Mouse (Mus musculus) midbrain, embryonic 12.5 days (tissue): ENCODE results near the gene Olfr418. TPM values are rescaled to one million over a fixed set of nuclear protein-coding genes. Genes with fewer than 3 reads are reported as not detected.
"Not testable (repeated sequence)": the region's sequence is repeated elsewhere in the genome, so short reads cannot be mapped to it uniquely, and the experiment has no call there.

ENCODE experiments used
- ATAC-seq: fragments of 200-750 bp; cut with Nextera tagmentation; 2 replicates; pipeline ENCODE4 v1.8.0; 2017; ENCODE audit warnings: low read depth, moderate TSS enrichment, moderate library complexity; ENCODE audit not compliant: low FRiP score
- H3K27ac ChIP-seq: fragments of 300-500 bp; sonication (generic); replicated peaks from 2 replicates; pipeline ENCODE4 v1.5.1; 2016; ENCODE audit warnings: mild to moderate bottlenecking
- H3K27me3 ChIP-seq: fragments of 300-500 bp; sonication (generic); 2 replicates; pipeline ENCODE4 v1.6.1; 2016; ENCODE audit warnings: mild to moderate bottlenecking
- H3K36me3 ChIP-seq: fragments of 300-500 bp; sonication (generic); 2 replicates; pipeline ENCODE4 v1.6.1; 2016
- H3K4me1 ChIP-seq: fragments of 300-500 bp; sonication (generic); 2 replicates; pipeline ENCODE4 v1.6.1; 2016
- H3K4me2 ChIP-seq: fragments of 300-500 bp; sonication (generic); replicated peaks from 2 replicates; pipeline ENCODE4 v1.6.1; 2016; ENCODE audit warnings: mild to moderate bottlenecking, moderate library complexity
- H3K4me3 ChIP-seq: fragments of 300-500 bp; sonication (generic); 2 replicates; pipeline ENCODE4 v1.5.1; 2016; ENCODE audit warnings: mild to moderate bottlenecking
- H3K9ac ChIP-seq: fragments of 300-500 bp; sonication (generic); replicated peaks from 2 replicates; pipeline ENCODE4 v1.6.1; 2016; ENCODE audit warnings: mild to moderate bottlenecking, moderate library complexity
- H3K9me3 ChIP-seq: fragments of 300-500 bp; sonication (generic); 2 replicates; pipeline ENCODE4 v1.6.1; 2016; ENCODE audit warnings: mild to moderate bottlenecking
- WGBS: fragments of 180-500 bp; shearing (Covaris S2); methylation state at CpG from one replicate; pipeline ENCODE4 v1.1.7; 2016; 5-methylcytosine and 5-hydroxymethylcytosine counted together
- polyA plus RNA-seq: library from polyadenylated mRNA; unstranded; fragments of >200 nt; fragmentation: Nextera tagmentation; extraction: Ambion mirVana; gene quantifications from 2 replicates; pipeline ENCODE4 v1.2.1, GENCODE M21; 2016

Olfr418 gene
- polyA plus RNA-seq, result not detected in 2 replicates

DNA sequence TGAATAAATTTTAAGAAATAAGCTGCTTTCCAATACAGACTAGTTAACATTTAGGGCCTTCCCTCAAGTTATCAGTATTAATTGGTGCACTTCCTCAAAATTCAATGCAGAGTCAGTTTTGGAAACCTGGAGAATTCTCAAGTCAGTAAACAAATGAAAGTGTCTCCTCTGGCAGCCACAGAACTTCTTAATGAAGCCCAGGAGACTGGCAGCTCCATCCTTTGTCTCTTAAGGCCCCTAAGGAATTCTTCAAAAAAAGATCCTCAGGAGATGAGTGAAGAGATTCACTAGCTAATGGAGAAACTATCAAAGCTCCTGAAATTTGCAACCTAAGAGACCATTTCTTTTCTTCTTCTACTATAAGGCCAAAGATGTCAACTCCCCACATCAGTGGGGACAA lies at the start of gene Olfr418:
TSS of gene Olfr418 (plus strand) at position 301 of the 400 bp plus-strand sequence.
- Histone ChIP-seq H3K9me3 (no peaks in the 10 kb centered on the region), H3K4me3 (no peak within 1 kb of the TSS), H3K4me2 (no peak within 1 kb of the TSS), H3K4me1 (no peaks in the 10 kb centered on the region), H3K36me3 (no peaks in the 10 kb centered on the region), H3K27me3 (no peaks in the 10 kb centered on the region), H3K9ac (no peak within 1 kb of the TSS), H3K27ac (no peak within 1 kb of the TSS)
- no peak for ATAC-seq

DNA sequence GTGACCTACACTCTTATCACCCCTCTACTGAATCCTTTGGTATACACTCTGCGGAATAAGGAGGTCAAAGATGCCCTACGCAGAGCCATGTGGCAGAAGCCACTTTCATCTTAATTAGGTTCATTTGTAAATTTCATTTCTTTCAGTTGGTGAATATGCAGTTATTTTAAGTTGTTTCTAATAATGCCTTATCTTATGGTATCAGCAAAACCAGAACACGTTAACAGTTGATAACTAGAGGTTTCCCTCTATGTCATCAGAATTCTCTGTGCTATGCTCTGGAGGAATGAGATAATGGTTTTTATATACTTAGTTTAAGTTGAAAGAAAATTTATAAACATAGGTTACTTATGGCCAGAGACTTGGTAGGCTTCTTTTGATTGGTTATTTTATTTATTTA lies 49.3 kb upstream of the Olfr418 start:
- Histone ChIP-seq H3K4me3 (no peak overlapping the region), H3K27me3 (no peaks in the 10 kb centered on the region), H3K4me2 (no peak overlapping the region), H3K9ac (no peak overlapping the region), H3K27ac (no peak overlapping the region), H3K9me3 (no peaks in the 10 kb centered on the region), H3K4me1 (no peaks in the 10 kb centered on the region), H3K36me3 (no peaks in the 10 kb centered on the region)
- WGBS, result 91% methylated on average over 3 of the region's 3 CpGs
- ATAC-seq, result no peak

DNA sequence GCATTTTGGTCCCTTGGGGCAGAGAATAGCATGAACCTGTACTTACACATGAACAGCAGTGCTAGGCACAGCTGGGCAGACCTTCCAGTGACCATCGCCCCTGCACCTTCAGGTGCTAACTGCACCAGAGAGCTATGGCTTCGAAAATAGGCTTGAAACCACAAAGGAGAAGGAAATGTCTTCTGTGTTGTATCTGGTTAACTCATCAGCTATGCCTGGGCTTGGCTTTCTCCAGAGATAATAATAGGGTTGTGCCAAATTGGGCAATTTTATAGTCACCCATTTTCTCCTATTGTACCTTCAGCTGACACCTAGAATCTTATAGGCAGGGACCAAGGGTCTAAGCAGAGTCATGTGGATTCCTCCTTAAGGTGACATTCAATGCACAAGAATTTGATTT lies 38.7 kb upstream of the Olfr418 start, which contains the start of gene Fcer1a:
TSS of gene Fcer1a (minus strand) at position 134 of the 400 bp plus-strand sequence.
- no peak within 1 kb of the TSS for H3K4me2 ChIP-seq
- no peak within 1 kb of the TSS for H3K9ac ChIP-seq
- no peaks in the 10 kb centered on the region for H3K4me1 ChIP-seq
- no peak for ATAC-seq
- no peak within 1 kb of the TSS for H3K27ac ChIP-seq
- H3K9me3 ChIP-seq, result no peaks in the 10 kb centered on the region
- H3K27me3 ChIP-seq, result no peaks in the 10 kb centered on the region
- no peak within 1 kb of the TSS for H3K4me3 ChIP-seq
- no peaks in the 10 kb centered on the region for H3K36me3 ChIP-seq
- WGBS, result 87% methylated on average over 2 of the region's 2 CpGs

- H3K9me3 ChIP-seq, ATAC-seq, H3K4me3 ChIP-seq, H3K27ac ChIP-seq, H3K4me2 ChIP-seq, H3K36me3 ChIP-seq, H3K27me3 ChIP-seq, H3K9ac ChIP-seq, H3K4me1 ChIP-seq: not testable (repeated sequence)
- WGBS, result 87% methylated on average over 1 of the region's 1 CpGs
These were observed 28.8 kb upstream of the Olfr418 start for GRCm38 (mm10) chr1:173237004-173237403.

DNA sequence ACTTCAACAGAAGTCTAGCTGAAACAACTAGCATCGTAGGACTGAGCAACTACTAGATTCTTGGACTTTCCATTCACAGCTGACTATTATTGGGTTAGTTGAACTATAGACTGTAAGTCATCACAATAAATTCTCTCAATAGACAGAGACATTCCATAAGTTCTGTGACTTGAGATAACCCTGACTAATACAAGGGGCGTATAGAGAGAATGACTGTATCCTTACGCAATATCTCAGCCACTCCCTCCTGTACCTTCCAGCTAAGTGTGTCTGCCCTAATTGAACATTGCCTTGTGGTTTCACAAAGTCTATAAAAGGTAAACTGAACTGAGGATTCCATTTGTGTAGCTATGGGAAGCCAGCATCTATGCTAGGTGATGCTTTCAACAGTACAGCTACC lies 15.9 kb upstream of the Olfr418 start:
- no peak for ATAC-seq
- Histone ChIP-seq H3K27me3 (no peaks in the 10 kb centered on the region), H3K4me1 (no peaks in the 10 kb centered on the region), H3K27ac (no peak overlapping the region), H3K9ac (no peak overlapping the region), H3K4me2 (no peak overlapping the region), H3K4me3 (no peak overlapping the region), H3K36me3 (no peaks in the 10 kb centered on the region), H3K9me3 (no peaks in the 10 kb centered on the region)
- 90% methylated on average over 3 of the region's 3 CpGs for WGBS

DNA sequence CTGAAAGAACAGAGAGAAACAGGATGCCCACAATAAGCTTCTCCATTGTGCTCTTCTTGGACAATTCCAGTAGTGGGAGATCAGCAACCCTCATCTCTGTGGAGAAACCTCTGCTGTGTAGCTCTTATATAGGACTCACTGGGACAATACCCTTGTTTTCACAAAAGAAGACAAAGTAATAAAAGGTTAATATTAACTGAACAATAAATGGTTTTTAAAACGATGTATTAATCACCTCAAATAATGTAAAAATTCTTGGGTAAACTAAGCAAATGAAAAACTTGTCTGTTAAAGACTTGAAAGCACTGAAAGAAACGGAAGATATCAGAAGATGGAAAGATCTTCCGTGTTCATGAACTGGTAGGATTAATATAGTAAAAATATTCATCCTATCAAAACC lies 11.9 kb downstream of the Olfr418 start, which contains the start of gene Mptx2:
TSS of gene Mptx2 (minus strand) at position 101 of the 400 bp plus-strand sequence.
- no peak for ATAC-seq
- H3K36me3 ChIP-seq, result no peaks in the 10 kb centered on the region
- 80% methylated on average over 3 of the region's 3 CpGs for WGBS
- no peak within 1 kb of the TSS for H3K9ac ChIP-seq
- H3K4me1 ChIP-seq, result no peaks in the 10 kb centered on the region
- no peaks in the 10 kb centered on the region for H3K27me3 ChIP-seq
- no peak within 1 kb of the TSS for H3K4me3 ChIP-seq
- H3K4me2 ChIP-seq, result no peak within 1 kb of the TSS
- H3K27ac ChIP-seq, result no peak within 1 kb of the TSS
- no peaks in the 10 kb centered on the region for H3K9me3 ChIP-seq

- H3K27ac ChIP-seq, H3K27me3 ChIP-seq, H3K4me2 ChIP-seq, H3K9me3 ChIP-seq, H3K4me3 ChIP-seq, ATAC-seq, H3K9ac ChIP-seq, H3K36me3 ChIP-seq, H3K4me1 ChIP-seq: not testable (repeated sequence)
- 55% methylated on average over 3 of the region's 3 CpGs for WGBS
These were observed 37.0 kb downstream of the Olfr418 start for GRCm38 (mm10) chr1:173302795-173303194.

- not testable (repeated sequence) for H3K9ac ChIP-seq, H3K36me3 ChIP-seq, ATAC-seq, H3K27me3 ChIP-seq, H3K9me3 ChIP-seq, H3K27ac ChIP-seq, H3K4me3 ChIP-seq, H3K4me2 ChIP-seq, H3K4me1 ChIP-seq
- WGBS, result 88% methylated on average over 7 of the region's 7 CpGs
These were observed 47.8 kb downstream of the Olfr418 start for GRCm38 (mm10) chr1:173313535-173314050.

DNA sequence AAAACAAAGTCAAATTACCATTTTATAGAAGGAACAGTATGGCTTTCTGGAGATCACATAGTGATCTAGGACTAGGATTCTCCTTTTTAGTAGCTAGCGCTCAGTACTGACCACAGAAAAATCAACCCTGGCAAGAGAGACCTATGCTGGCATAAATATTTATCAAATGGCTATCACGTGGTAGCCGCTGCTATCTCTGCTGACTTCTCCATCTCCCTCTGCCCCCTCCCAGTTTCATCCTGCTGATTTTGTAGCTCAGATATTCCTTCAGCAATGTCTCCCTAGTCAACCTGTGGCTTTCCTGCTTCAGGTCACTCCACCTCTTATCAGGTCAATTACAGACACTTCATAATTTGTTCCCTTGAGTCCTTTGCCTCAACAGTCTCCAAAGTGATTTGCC lies 49.9 kb downstream of the Olfr418 start:
- H3K4me1 ChIP-seq, result no peaks in the 10 kb centered on the region
- H3K9ac ChIP-seq, result no peak overlapping the region
- H3K4me2 ChIP-seq, result no peak overlapping the region
- no peaks in the 10 kb centered on the region for H3K27me3 ChIP-seq
- H3K36me3 ChIP-seq, result no peaks in the 10 kb centered on the region
- no peaks in the 10 kb centered on the region for H3K9me3 ChIP-seq
- ATAC-seq, result no peak
- H3K27ac ChIP-seq, result no peak overlapping the region
- WGBS, result 88% methylated on average over 3 of the region's 3 CpGs
- no peak overlapping the region for H3K4me3 ChIP-seq

DNA sequence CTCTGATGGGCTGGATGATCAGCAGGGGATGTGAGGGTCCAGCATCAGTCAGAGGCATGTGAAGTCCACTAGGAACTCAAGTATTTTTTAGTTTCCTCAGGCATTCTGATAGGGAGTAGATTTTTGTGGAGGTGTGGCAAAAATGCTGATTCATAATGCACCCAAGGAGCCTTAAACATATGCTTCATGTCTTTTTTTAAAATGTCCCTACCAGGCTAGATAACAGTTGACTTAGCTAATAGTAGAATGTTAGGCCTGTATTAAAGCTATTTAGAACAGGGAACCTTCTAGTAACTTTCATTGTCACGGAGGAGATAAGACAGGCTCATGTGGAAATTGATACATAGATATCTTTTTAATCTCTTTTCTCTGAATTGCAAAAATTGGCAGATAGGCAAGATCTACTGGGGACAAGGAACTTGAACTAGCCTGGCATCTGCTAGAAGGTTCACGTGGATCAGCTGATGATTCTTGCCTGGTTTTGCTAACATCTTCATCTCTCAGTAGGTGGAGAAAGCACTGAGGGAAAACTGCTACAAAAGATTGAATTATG lies 52.2 kb downstream of the Olfr418 start:
- 84% methylated on average over 2 of the region's 2 CpGs for WGBS
- Histone ChIP-seq H3K4me3 (no peak overlapping the region), H3K9me3 (no peaks in the 10 kb centered on the region)

DNA sequence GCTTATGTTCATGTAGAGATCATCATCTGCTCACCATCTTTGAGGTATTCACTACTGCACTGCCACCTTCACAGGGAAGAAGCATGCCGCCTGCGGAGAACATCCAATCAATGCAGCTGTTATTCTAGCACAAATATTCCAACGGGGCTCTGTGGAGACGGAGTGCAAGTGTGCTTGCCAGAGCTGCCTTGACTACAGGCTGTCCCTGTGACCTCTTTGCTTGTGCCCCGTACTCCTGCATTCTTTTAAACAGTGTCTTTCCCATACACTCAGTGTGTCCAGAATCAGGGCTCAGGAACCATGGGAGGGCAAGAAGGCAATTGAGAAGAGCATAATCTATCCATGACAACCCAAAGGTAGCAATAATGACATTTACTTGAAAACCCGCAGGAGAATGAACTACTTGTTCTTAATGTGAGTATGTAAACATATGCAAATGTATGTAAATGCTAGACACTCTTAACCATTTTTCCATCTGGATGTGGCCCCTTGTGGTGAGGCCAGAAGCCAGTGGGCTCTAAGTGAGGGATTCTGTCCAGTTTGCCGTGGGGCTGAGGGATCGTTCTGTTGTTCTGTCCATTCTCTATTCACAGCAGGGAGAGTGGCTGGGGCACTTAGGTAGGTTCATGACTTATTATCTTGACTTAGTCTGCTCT lies 55.9 kb downstream of the Olfr418 start:
- Histone ChIP-seq H3K27ac (no peak overlapping the region), H3K4me2 (no peak overlapping the region), H3K36me3 (no peaks in the 10 kb centered on the region), H3K9ac (no peak overlapping the region), H3K9me3 (no peaks in the 10 kb centered on the region), H3K4me3 (no peak overlapping the region), H3K27me3 (no peaks in the 10 kb centered on the region), H3K4me1 (0 out of 2 replicates have a peak, but pooled peaks cover 7% of the 10 kb centered on the region)
- WGBS, result 71% methylated on average over 8 of the region's 8 CpGs
- ATAC-seq, result no peak

More for the DNA sequence above, 52.2 kb downstream of the Olfr418 start:
- Histone ChIP-seq H3K4me2 (no peak overlapping the region), H3K27ac (no peak overlapping the region), H3K9ac (no peak overlapping the region), H3K36me3 (no peaks in the 10 kb centered on the region), H3K4me1 (0 out of 2 replicates have a peak, but pooled peaks cover 7% of the 10 kb centered on the region), H3K27me3 (no peaks in the 10 kb centered on the region)
- ATAC-seq, result no peak

DNA sequence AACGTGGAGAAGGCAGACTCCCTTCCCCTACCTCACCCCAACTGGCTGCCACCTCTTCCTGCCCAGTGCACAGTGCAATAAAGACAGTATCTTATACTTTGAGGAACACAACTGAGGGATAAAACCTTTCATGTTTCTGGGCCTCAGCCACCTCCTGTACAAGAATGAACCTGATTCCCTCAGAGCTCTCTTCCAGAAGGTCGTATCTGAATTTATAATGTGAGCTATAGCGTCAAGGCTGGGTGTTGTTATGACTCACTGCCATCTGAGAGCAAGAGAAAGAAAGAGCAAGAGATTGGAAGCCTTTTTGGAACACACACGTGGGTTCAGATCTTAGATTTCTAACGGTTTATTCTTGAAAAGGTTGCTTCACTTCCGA lies 56.4 kb downstream of the Olfr418 start:
- H3K4me1 ChIP-seq, result 0 out of 2 replicates have a peak, but pooled peaks cover 7% of the 10 kb centered on the region
- ATAC-seq, result no peak
- no peak overlapping the region for H3K9ac ChIP-seq
- no peak overlapping the region for H3K27ac ChIP-seq
- H3K4me2 ChIP-seq, result no peak overlapping the region
- H3K9me3 ChIP-seq, result no peaks in the 10 kb centered on the region
- WGBS, result 75% methylated on average over 6 of the region's 6 CpGs
- H3K36me3 ChIP-seq, result no peaks in the 10 kb centered on the region
- H3K4me3 ChIP-seq, result no peak overlapping the region
- H3K27me3 ChIP-seq, result no peaks in the 10 kb centered on the region
